Mouse (Mus musculus) limb, embryonic 15.5 days (tissue): ENCODE data around the gene F10. TPM values are rescaled to one million over a fixed set of nuclear protein-coding genes. Genes with fewer than 3 reads are reported as not detected.

Experiments used
- ATAC-seq: fragments of 200-750 bp; cut with Nextera tagmentation; 2 replicates; pipeline ENCODE4 v1.8.0; 2017; ENCODE audit warnings: low read depth, moderate TSS enrichment; ENCODE audit not compliant: insufficient number of reproducible peaks, low FRiP score, low TSS enrichment
- H3K27ac ChIP-seq: fragments of 300-500 bp; sonication (generic); 2 replicates; pipeline ENCODE4 v1.5.1; 2015; ENCODE audit warnings: moderate library complexity, mild to moderate bottlenecking, inconsistent platforms
- H3K27me3 ChIP-seq: fragments of 300-500 bp; sonication (generic); 2 replicates; pipeline ENCODE4 v1.6.1; 2015; ENCODE audit warnings: inconsistent platforms
- H3K36me3 ChIP-seq: fragments of 300-500 bp; sonication (generic); 2 replicates; pipeline ENCODE4 v1.6.1; 2015; ENCODE audit warnings: inconsistent platforms
- H3K4me1 ChIP-seq: fragments of 300-500 bp; sonication (generic); 2 replicates; pipeline ENCODE4 v1.6.1; 2015; ENCODE audit warnings: inconsistent platforms
- H3K4me2 ChIP-seq: fragments of 300-500 bp; sonication (generic); 2 replicates; pipeline ENCODE4 v1.6.1; 2015; ENCODE audit warnings: mild to moderate bottlenecking, inconsistent platforms
- H3K4me3 ChIP-seq: fragments of 300-500 bp; sonication (generic); 2 replicates; pipeline ENCODE4 v1.5.1; 2015; ENCODE audit warnings: mild to moderate bottlenecking, inconsistent platforms
- H3K9ac ChIP-seq: fragments of 300-500 bp; sonication (generic); 2 replicates; pipeline ENCODE4 v1.6.1; 2015; ENCODE audit warnings: inconsistent platforms
- H3K9me3 ChIP-seq: fragments of 300-500 bp; sonication (generic); 2 replicates; pipeline ENCODE4 v1.6.1; 2016; ENCODE audit warnings: inconsistent platforms
- WGBS: fragments of 180-500 bp; shearing (Covaris S2); methylation state at CpG from one replicate; pipeline ENCODE4 v1.1.7; 2015; 5-methylcytosine and 5-hydroxymethylcytosine counted together
- polyA plus RNA-seq: library from polyadenylated mRNA; unstranded; fragments of >200 nt; fragmentation: Nextera tagmentation; extraction: Ambion mirVana; gene quantifications from 2 replicates; pipeline ENCODE4 v1.2.1, GENCODE M21; 2015

Gene F10
- polyA plus RNA-seq, 1 experiment from 2014 or later = 0.70 TPM

DNA sequence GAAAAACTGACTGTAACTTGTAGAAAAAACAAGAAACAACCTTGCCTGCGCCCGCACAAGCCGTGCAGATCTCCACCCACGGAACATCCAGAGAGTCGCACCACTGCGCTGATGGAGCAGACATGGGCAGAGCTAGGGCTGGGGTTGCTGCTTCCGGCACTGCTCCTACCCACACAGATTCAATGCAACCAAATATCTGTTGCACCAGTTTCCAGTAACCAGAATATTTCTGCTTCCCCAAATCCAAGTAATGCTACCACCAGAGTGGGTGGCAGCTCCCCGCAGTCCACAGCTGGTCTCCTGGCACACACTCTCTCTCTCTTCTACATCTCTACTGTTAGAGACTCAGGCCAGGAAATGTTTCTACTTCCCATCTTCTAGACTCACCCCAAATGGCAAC, 15.3 kb upstream of the F10 start:
- Histone ChIP-seq H3K27me3 (no peaks in the 10 kb centered on the region), H3K9me3 (no peaks in the 10 kb centered on the region), H3K4me2 (no peak overlapping the region), H3K4me1 (no peaks in the 10 kb centered on the region), H3K9ac (no peak overlapping the region), H3K27ac (no peak overlapping the region), H3K4me3 (no peak overlapping the region), H3K36me3 (peaks cover 22% of the 10 kb centered on the region)
- 90% methylated on average over 8 of the region's 8 CpGs for WGBS
- no peak for ATAC-seq

- Histone ChIP-seq H3K27me3 (no peaks in the 10 kb centered on the region), H3K4me2 (no peak within 1 kb of the TSS), H3K4me1 (no peaks in the 10 kb centered on the region), H3K9ac (no peak within 1 kb of the TSS), H3K27ac (no peak within 1 kb of the TSS), H3K36me3 (no peaks in the 10 kb centered on the region), H3K9me3 (no peaks in the 10 kb centered on the region), H3K4me3 (no peak within 1 kb of the TSS)
- WGBS = 62% methylated on average over 10 of the region's 10 CpGs
- no peak for ATAC-seq
Observed at GRCm38 (mm10) chr8:13025487-13026224, 11.5 kb upstream of the F10 start, which contains the start of gene F7. TSS of gene F7 (plus strand) at chr8:13026034.

GRCm38 (mm10) chr8:13027615-13028014, 9.5 kb upstream of the F10 start:
- 78% methylated on average over 5 of the region's 5 CpGs for WGBS
- H3K36me3 ChIP-seq = no peaks in the 10 kb centered on the region
- H3K27me3 ChIP-seq = no peaks in the 10 kb centered on the region
- H3K4me3 ChIP-seq = no peak overlapping the region
- H3K4me1 ChIP-seq = no peaks in the 10 kb centered on the region
- no peak overlapping the region for H3K9ac ChIP-seq
- H3K27ac ChIP-seq = no peak overlapping the region
- no peak for ATAC-seq
- no peak overlapping the region for H3K4me2 ChIP-seq
- no peaks in the 10 kb centered on the region for H3K9me3 ChIP-seq

GRCm38 (mm10) chr8:13028482-13028881, 8.6 kb upstream of the F10 start:
- Histone ChIP-seq H3K4me3 (no peak overlapping the region), H3K36me3 (no peaks in the 10 kb centered on the region), H3K9me3 (no peaks in the 10 kb centered on the region), H3K4me1 (no peaks in the 10 kb centered on the region), H3K27me3 (no peaks in the 10 kb centered on the region), H3K27ac (no peak overlapping the region), H3K9ac (no peak overlapping the region), H3K4me2 (no peak overlapping the region)
- WGBS = 62% methylated on average over 5 of the region's 5 CpGs
- ATAC-seq = no peak

DNA sequence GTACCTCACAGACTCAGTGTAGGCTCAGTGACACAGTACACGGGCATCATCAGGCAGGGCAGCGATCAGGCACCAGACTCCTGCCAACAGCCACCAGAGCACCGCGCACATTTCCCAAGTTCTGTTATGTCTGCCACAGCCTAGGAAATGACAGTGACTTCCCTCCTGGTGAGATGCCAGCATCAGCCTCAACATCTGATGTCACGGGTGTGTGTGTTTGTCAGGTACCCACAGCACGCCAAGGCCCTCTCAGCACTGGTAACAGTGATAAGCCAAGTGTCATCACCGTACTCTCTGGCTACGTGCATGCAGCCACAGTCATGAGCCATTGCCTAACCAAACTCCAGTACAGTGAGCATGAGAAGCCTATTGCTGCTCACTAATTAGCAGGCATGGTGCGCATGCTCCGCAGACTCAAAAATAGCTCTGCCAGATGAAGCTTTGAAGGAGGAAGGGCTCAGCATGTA, 729 bp upstream of the F10 start:
- H3K9me3 ChIP-seq = no peaks in the 10 kb centered on the region
- no peak overlapping the region for H3K9ac ChIP-seq
- H3K4me1 ChIP-seq = 0 out of 2 replicates have a peak, but pooled peaks cover 5% of the 10 kb centered on the region
- no peak for ATAC-seq
- no peaks in the 10 kb centered on the region for H3K27me3 ChIP-seq
- 83% methylated on average over 10 of the region's 10 CpGs for WGBS
- no peak overlapping the region for H3K4me2 ChIP-seq
- no peak overlapping the region for H3K4me3 ChIP-seq
- H3K36me3 ChIP-seq = no peaks in the 10 kb centered on the region
- H3K27ac ChIP-seq = no peak overlapping the region

DNA sequence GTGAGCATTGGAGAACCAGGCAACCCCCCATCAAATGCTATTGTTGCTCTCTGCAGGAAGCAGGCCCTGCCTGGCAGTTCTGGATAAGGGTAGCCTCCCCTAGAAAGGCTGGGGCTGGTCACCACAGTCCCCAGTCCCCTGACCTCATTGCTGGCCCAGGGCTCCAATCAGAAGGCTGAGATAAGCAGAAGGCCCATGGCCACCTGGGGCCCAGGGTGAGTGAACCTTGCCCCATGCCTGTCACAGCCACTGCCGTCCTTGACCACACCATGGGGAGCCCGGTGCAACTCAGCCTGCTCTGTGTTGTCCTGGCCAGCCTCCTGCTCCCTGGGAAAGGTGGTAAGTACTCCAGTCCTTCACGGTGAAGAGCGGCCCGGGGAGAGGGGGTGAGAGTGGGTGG, 461 bp downstream of the F10 start:
- no peak overlapping the region for H3K9ac ChIP-seq
- no peak overlapping the region for H3K4me3 ChIP-seq
- no peak for ATAC-seq
- no peak overlapping the region for H3K4me2 ChIP-seq
- no peaks in the 10 kb centered on the region for H3K36me3 ChIP-seq
- no peak overlapping the region for H3K27ac ChIP-seq
- H3K4me1 ChIP-seq = 0 out of 2 replicates have a peak, but pooled peaks cover 5% of the 10 kb centered on the region
- no peaks in the 10 kb centered on the region for H3K9me3 ChIP-seq
- WGBS = 51% methylated on average over 5 of the region's 5 CpGs
- no peaks in the 10 kb centered on the region for H3K27me3 ChIP-seq

DNA sequence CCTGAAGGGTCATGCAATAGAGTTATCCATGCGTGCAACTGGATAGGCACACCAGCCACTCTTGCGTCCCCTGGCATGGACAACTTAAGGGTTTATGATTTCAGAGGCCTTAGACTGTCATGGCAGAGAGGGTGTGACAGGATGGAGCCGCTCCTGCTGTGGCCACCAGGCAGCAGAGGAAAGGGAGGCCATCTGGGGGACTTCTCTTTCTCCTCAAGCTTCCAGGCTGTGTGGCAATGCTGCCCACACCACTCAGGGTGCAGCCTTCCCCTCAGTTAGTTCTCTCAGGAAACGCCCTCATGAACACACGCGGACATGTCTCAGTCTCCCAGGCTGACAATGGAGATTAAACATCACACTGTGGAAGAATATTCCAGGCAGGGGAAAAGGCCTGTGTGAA, 1.9 kb downstream of the F10 start:
- no peaks in the 10 kb centered on the region for H3K36me3 ChIP-seq
- no peaks in the 10 kb centered on the region for H3K27me3 ChIP-seq
- no peak overlapping the region for H3K4me3 ChIP-seq
- H3K4me1 ChIP-seq = 0 out of 2 replicates have a peak, but pooled peaks cover 5% of the 10 kb centered on the region
- H3K9ac ChIP-seq = no peak overlapping the region
- no peak overlapping the region for H3K4me2 ChIP-seq
- no peak for ATAC-seq
- 87% methylated on average over 6 of the region's 6 CpGs for WGBS
- no peaks in the 10 kb centered on the region for H3K9me3 ChIP-seq
- no peak overlapping the region for H3K27ac ChIP-seq

- no peak overlapping the region for H3K27ac ChIP-seq
- H3K9ac ChIP-seq = no peak overlapping the region
- 0 out of 2 replicates have a peak, but pooled peaks cover 3% of the 10 kb centered on the region for H3K4me1 ChIP-seq
- no peaks in the 10 kb centered on the region for H3K36me3 ChIP-seq
- no peaks in the 10 kb centered on the region for H3K9me3 ChIP-seq
- 73% methylated on average over 4 of the region's 4 CpGs for WGBS
- H3K4me2 ChIP-seq = no peak overlapping the region
- H3K27me3 ChIP-seq = no peaks in the 10 kb centered on the region
- H3K4me3 ChIP-seq = no peak overlapping the region
- no peak for ATAC-seq
Observed at GRCm38 (mm10) chr8:13041459-13041858, 4.4 kb downstream of the F10 start.

DNA sequence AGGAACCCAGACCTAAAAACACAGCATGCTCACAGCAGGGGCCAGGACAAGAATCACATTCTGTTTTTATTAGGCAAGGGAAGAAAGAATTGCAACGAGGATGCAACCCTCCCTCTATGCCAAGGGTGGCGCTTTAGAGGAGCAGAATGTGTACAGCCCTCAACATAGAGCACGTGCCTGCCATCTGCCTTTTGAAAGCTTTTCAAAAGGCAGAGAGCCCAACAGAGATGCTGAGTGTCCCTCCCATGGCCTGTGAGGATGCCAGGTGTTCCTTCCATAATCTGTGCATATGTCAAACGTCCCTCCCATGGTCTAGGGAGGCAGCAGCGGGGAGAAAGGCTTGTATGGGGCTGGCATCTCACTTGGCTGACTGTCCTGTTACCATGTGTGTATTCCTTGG, 10.5 kb downstream of the F10 start:
- no peak overlapping the region for H3K4me2 ChIP-seq
- H3K4me1 ChIP-seq = no peaks in the 10 kb centered on the region
- H3K36me3 ChIP-seq = no peaks in the 10 kb centered on the region
- no peak overlapping the region for H3K4me3 ChIP-seq
- 45% methylated on average over 5 of the region's 5 CpGs for WGBS
- no peaks in the 10 kb centered on the region for H3K9me3 ChIP-seq
- no peaks in the 10 kb centered on the region for H3K27me3 ChIP-seq
- H3K9ac ChIP-seq = no peak overlapping the region
- H3K27ac ChIP-seq = no peak overlapping the region
- ATAC-seq = no peak

DNA sequence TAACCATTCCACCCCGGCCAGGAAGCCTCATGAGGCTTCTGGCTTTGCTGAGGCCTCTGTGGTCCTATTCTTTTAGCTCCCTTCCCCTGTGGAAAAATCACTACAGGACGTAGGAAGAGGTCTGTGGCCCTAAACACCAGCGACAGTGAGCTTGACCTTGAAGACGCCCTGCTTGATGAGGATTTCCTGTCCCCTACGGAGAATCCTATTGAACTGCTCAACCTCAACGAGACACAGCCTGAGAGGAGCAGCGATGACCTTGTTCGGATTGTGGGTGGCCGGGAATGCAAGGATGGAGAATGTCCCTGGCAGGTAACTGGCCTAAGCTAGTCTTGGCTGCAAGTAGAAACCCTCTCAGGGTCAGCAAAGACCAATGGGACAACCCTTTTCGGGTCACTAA, 13.4 kb downstream of the F10 start:
- 82% methylated on average over 10 of the region's 10 CpGs for WGBS
- Histone ChIP-seq H3K9ac (no peak overlapping the region), H3K4me2 (no peak overlapping the region), H3K9me3 (no peaks in the 10 kb centered on the region), H3K4me3 (no peak overlapping the region), H3K27me3 (no peaks in the 10 kb centered on the region), H3K4me1 (no peaks in the 10 kb centered on the region), H3K36me3 (no peaks in the 10 kb centered on the region), H3K27ac (no peak overlapping the region)
- no peak for ATAC-seq

DNA sequence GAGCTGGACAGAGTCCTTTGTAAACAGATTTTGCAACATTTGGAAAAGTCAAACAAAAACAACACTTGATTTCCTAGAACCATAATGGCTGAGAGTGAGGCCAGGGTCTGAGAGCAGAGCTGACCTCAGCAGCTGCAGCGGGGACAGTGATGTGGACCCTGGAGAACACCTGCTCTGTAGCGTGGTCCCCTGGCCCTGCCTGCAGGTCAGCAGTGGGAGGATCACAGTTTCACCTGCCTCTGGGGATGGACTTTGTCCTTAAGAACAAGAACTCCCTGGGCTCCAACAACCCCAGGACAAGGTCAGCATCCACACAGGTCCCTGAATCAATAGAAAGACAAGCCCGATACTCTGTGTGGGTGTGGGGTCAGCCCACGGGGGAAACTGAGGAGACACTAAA, 20.2 kb downstream of the F10 start:
- H3K36me3 ChIP-seq = no peaks in the 10 kb centered on the region
- H3K4me2 ChIP-seq = no peak overlapping the region
- WGBS = 81% methylated on average over 4 of the region's 4 CpGs
- H3K27ac ChIP-seq = no peak overlapping the region
- H3K4me3 ChIP-seq = no peak overlapping the region
- peaks cover 3% of the 10 kb centered on the region; the same call in 1 of the 2 replicates for H3K4me1 ChIP-seq
- H3K9ac ChIP-seq = no peak overlapping the region
- H3K27me3 ChIP-seq = no peaks in the 10 kb centered on the region
- ATAC-seq = no peak
- no peaks in the 10 kb centered on the region for H3K9me3 ChIP-seq

GRCm38 (mm10) chr8:13060441-13061150, 23.5 kb downstream of the F10 start, which contains the start of gene Proz:
TSS of gene Proz (plus strand) at chr8:13060914.
- no peak within 1 kb of the TSS for H3K4me3 ChIP-seq
- no peaks in the 10 kb centered on the region for H3K36me3 ChIP-seq
- no peak within 1 kb of the TSS for H3K4me2 ChIP-seq
- no peaks in the 10 kb centered on the region for H3K27me3 ChIP-seq
- H3K27ac ChIP-seq = no peak within 1 kb of the TSS
- ATAC-seq = no peak
- H3K4me1 ChIP-seq = peaks cover 3% of the 10 kb centered on the region; the same call in 1 of the 2 replicates
- H3K9me3 ChIP-seq = no peaks in the 10 kb centered on the region
- 75% methylated on average over 17 of the region's 17 CpGs for WGBS
- no peak within 1 kb of the TSS for H3K9ac ChIP-seq
